Mouse (Mus musculus) frontal cortex, adult 2 months (tissue): ENCODE data around the gene Smtnl1. TPM values are rescaled to one million over a fixed set of nuclear protein-coding genes. Genes with fewer than 3 reads are reported as not detected.
"Not testable (repeated sequence)": the region's sequence is repeated elsewhere in the genome, so short reads cannot be mapped to it uniquely, and the experiment has no call there.

ENCODE experiments used
- DNase-seq, 2 experiments: peaks; one replicate each; pipeline ENCODE4 v3.0.0; 2022; ENCODE audit warnings: low spot score in 1 of 2; ENCODE audit errors: extremely low spot score in 1 of 2
- polyA plus RNA-seq: library from polyadenylated mRNA; depleted of rRNA; stranded (reverse); fragments of >200 nt; gene quantifications from 2 replicates; pipeline ENCODE4 v1.2.3, GENCODE M21; 2012

Gene Smtnl1
- polyA plus RNA-seq, 1 experiment, result not detected

DNA sequence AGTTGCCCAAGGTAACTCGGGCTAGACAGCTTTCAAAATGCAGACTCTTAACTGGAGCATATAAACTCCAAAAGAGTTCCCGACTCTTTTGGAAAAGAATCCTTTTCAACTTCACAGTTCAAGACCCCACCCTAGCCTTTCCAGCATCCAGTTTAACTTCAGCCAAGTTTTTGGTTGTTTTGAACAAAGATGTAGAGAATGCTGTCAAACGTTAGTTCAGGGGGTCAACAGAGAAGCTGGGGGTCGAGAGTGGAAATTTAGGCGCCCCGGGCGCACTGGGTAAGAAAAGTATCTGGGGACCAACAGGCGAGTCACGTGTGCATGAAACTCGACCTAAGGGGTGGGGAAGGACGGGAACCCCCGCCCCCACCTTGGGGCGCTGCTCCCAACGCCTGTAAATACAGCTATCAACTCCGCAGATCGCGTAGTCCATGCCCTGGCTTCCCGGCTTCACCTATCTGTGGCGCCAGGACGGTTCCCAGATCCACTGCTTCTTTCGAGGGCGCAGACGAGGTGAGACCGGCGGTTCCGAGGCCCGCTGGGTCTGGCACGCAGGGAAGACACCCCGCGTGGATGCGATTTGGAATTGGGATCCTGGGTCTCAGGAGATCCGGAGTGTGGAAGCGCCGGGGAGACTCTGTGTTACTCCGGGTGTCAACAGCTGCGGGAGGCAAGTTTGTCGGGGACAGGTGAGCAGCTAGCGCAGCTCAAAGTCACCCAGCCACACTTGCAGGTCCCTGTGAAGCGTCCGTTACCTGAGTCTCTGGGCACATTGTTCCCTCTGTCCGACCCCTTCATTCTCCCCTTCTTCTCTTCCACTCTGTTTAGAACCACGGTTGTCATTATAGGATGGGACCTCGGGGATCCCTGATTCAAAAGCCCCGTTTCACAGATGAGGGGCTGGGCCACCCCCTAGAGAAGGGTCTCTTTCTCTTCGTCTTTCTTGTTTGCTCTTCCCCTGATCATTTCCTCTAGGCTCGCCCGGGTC is 16.8 kb upstream of the Smtnl1 start:
- no peak for DNase-seq

DNA sequence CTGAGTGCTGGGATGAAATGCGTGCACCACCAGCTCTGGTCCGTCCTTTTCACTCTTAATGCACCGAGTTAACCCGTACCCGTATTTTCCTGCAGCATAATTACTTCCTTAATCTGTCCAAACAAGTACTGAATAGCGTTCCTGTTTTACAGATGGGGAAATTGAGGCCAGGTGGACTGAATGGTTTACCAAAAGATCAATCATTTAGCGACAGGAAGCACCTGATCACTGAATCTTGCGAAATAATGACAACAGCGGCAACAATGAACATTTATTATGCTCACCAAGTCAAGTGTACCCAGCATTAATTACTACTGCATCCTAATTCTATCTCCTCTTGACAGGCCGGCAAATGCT is 16.1 kb upstream of the Smtnl1 start, which contains the start of gene Slc43a1:
Gene Slc43a1, plus strand, starts transcription at position 258 of the 357 bp plus-strand sequence.
- no peak for DNase-seq

- no peak for DNase-seq
These were observed 15.6 kb upstream of the Smtnl1 start for GRCm38 (mm10) chr2:84837817-84838592.

GRCm38 (mm10) chr2:84837107-84837506 is 14.7 kb upstream of the Smtnl1 start:
- DNase-seq, result no peak

- DNase-seq, result peak; percentile 77 to 97
These were observed 9.4 kb upstream of the Smtnl1 start for GRCm38 (mm10) chr2:84831666-84832391.

DNA sequence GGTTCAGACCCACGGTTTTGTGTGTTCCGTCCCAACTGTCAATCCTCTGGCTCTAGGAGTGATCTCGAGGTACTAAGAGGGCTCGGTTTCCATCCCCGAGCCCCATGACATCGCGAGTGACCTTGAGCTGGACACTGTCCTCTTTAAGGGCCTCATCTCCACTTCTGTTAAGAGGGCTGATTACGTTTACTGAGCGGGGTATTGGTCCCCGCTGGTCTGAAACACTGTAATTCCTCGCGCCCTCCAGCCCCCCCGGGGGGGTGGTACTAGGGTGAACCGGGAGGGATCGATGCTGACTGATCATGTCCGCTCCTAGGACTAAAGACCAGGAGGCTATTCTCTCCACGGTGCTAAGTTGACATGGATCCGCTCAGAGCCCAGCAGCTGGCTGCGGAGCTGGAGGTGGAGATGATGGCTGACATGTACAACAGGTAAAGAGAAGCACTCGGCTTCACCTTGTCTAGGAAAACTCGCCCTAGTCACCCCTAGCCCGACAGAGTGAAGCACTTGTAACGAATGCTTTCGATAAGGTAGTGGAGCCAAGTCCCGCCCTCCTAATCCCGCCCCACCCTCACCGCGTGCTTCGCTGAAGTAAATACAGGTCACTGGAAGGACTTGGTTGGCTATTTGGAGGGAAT is 5.0 kb upstream of the Smtnl1 start:
- no peak for DNase-seq

GRCm38 (mm10) chr2:84826488-84827282 is 4.2 kb upstream of the Smtnl1 start, which contains the start of gene Timm10:
TSS of gene Timm10 (plus strand) at chr2:84826997.
- DNase-seq, result peak; percentile 88 to 95

GRCm38 (mm10) chr2:84823237-84823636 is 785 bp upstream of the Smtnl1 start:
- no peak for DNase-seq

DNA sequence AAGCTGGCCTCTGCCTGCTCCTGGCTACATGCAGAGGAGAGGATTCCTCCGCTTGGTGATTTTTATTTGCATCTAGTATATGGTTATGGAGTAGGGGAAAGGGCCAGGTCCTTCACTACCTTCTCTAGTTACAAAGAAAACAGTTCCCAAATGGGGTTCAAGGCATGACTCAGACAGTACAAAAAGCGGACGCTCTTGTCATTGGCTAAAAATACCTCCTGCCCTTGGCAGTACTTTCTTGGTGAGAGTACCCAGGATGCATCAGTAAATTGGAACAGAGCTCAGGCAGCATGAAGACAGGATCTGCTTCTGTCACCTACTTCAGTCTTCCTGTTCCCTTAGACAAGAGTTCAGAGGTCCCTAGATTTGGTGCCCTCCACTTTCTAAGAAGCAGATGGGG is 2.6 kb downstream of the Smtnl1 start:
- DNase-seq, result peak; percentile 35 to 69

- DNase-seq, result no peak
These were observed 9.8 kb downstream of the Smtnl1 start for GRCm38 (mm10) chr2:84812676-84813075.

DNA sequence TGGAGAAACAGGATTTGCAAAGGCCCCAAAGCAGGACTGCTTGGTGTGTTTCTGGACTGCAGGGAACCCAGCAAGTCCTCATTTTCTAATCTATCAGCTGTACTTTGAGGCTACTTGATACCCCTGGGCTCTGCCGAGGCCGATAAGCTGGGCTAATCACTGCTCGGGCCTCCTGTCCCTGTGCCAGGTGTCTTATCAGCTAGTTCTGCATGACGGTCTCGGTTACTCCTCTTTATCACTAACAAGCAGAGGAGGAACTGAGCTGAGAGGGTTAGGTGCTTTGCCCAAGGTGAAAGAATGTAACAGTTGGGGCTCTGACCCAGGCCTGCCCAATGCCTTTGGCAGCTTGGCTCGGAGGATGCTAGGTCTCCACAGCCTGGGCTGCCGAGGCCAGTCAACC is 10.6 kb downstream of the Smtnl1 start:
- DNase-seq, result no peak

- peak; percentile 81 to 94 for DNase-seq
These were observed 11.4 kb downstream of the Smtnl1 start for GRCm38 (mm10) chr2:84810886-84811577.

DNA sequence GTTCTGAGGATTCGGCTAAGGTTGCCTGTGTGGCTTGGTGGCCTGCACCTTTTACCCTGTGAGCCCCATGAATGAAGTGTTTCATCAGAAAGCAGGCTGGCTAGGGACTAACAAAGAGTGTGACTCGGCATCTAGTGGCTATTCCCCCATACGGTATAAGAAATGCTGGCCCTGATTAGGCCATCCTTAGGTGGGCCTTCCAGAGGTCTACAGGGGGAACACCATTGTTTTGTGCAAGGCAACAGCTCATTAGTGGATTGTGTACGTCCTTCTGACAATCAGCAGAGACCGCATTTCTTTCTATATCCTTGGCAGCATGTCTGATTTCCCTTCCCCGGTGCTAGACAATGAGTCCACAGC is 11.9 kb downstream of the Smtnl1 start:
- DNase-seq, result no peak

DNA sequence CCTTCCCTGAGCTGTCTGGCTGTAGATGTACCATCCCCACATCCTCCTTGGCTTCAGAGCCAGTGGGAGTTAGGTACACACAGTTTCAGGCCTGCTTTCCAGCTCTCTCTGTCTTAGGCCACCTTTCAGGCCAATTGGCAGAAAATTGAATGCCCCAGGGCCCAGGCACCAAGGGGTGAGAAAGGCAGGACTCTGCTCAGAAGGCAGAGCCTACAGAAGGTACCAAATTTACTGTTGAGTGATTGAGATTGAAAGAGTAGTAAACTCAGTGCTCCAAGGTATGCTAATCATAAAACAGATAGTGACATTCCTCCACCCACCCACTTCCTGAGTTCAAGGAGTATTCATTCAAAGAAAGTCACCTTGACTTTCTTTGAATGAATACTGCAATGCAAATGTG is 13.1 kb downstream of the Smtnl1 start:
- no peak for DNase-seq

GRCm38 (mm10) chr2:84806546-84806945 is 15.9 kb downstream of the Smtnl1 start:
- DNase-seq, result no peak

DNA sequence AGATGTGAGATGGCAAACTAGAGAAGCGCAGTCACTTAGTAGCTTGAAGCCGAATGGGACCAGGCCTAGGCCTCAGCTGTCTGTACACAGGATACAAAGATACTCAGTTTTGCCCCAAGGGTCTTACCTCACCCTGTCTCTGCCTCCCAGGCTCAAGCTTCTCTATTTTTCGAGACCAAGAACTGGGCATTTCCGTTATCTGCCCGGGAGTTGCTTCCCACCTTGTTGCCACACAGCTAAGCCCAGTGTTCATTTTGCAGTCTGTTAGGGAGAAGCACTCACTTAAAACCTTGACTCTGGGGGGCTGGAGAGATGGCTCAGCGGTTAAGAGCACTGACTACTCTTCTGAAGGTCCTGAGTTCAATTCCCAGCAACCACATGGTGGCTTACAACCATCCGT is 18.5 kb downstream of the Smtnl1 start:
- DNase-seq, result no peak

- DNase-seq, result not testable (repeated sequence)
These were observed 21.2 kb downstream of the Smtnl1 start for GRCm38 (mm10) chr2:84801223-84801622.

- no peak for DNase-seq
These were observed 22.1 kb downstream of the Smtnl1 start for GRCm38 (mm10) chr2:84800304-84800703.

DNA sequence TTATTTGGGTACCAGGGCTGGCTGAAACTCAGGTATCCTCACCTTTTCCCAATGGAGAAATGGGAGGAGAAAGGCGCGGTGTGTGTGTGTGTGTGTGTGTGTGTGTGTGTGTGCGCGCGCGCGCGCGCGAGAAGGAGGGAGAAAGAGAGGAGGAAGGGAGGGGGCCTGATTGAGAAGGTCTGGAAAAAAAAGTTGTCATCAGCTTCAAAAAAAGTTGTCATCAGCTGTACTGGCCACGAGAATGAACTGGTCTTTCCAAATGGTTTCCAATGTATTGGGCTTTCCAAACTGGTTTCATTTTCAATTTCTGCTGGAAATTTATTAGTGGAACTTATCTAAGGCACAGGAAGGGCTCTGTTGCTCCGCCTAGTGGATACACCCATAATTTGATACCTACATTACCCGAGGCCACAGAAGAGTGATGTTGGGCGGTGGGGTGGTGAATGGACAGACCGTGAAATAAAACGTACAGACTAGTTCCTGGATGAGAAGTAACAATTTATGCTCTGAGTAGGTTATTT is 23.4 kb downstream of the Smtnl1 start:
- DNase-seq, result peak; percentile 41 to 82
